Mouse (Mus musculus): ENCODE results near the gene Fam19a3. TPM values are rescaled to one million over a fixed set of nuclear protein-coding genes. Genes with fewer than 3 reads are reported as not detected.

Gene Fam19a3
- not detected for total RNA-seq (2023)

GRCm38 (mm10) chr3:104781471-104781903 is at the start of gene Fam19a3:
Fam19a3 (minus strand) TSS chr3:104781840.

GRCm38 (mm10) chr3:104817991-104818748 is 36.5 kb upstream of the Fam19a3 start, which contains the start of gene Mov10:
Mov10 (minus strand) TSS chr3:104818563.

DNA sequence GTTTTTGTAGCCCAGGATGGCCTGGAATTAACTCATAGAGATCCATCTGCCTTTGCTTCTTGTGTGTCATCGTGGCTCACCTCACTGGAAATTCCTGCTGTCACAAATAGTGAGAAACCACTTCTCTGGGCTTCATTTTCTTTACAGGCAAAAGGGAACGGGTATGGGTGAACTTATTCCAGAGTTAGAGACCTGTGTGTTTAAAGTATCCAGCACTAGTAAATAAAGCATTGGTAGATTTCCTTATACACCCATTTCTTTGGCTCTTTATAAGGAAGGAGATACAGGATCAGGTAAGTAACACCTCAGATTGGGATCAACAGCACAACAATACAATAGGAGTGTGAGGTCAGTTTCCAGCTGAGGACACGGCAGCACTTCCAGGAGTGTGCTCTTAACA is 6.4 kb upstream of the Fam19a3 start, which contains the start of gene Rhoc:
Gene Rhoc, plus strand, starts transcription at position 301 of the 400 bp plus-strand sequence.

GRCm38 (mm10) chr3:104780561-104781420 is 849 bp downstream of the Fam19a3 start, which contains the start of gene Ppm1j:
Ppm1j (plus strand) TSS chr3:104781056.

Other genes with a start within 250 kb of the Fam19a3 start
- 10 to 100 TPM in 1 of 2 experiments, 1 to 10 TPM in 1; 8.4 to 14.0 TPM for gene Slc16a1, start 143.2 kb downstream of the Fam19a3 start, total RNA-seq (2023)
- not detected for gene Ppm1j, start 784 bp downstream of the Fam19a3 start, total RNA-seq (2023)
- not detected for gene Rhoc, start 6.5 kb upstream of the Fam19a3 start, total RNA-seq (2023)
- 10 to 100 TPM; 28.1 to 32.9 TPM for gene Mov10, start 36.7 kb upstream of the Fam19a3 start, total RNA-seq (2023)
- 10 to 100 TPM; 20.2 to 20.5 TPM for gene St7l, start 82.2 kb upstream of the Fam19a3 start, total RNA-seq (2023)
- gene Capza1, start 82.7 kb upstream of the Fam19a3 start, total RNA-seq (2023) = 100 to 1,000 TPM; 172 to 182 TPM
- not detected for gene Wnt2b, start 180.1 kb upstream of the Fam19a3 start, total RNA-seq (2023)

All from B cell, adult 67 days (primary cell).